Mouse (Mus musculus) spleen, adult 2 months (tissue): ENCODE data around the gene Gsk3a.

Source experiments
- CTCF ChIP-seq: fragments of 200-500 bp; IDR thresholded peaks from 2 replicates; pipeline ENCODE4 v1.5.1; 2011; ENCODE audit warnings: mild to moderate bottlenecking, inconsistent platforms; ENCODE audit not compliant: insufficient read depth, insufficient read length, insufficient replicate concordance; ENCODE audit errors: extremely low read depth
- POLR2A ChIP-seq: fragments of 200-500 bp; IDR thresholded peaks from 2 replicates; pipeline ENCODE4 v1.6.1; 2011; ENCODE audit warnings: low read depth, low read length, inconsistent platforms

- no peak for TF ChIP-seq CTCF
- TF ChIP-seq POLR2A, result no peak
These were observed 45.5 kb downstream of the Gsk3a start for GRCm38 (mm10) chr7:25192110-25192509.
